Mouse (Mus musculus): ENCODE measurements around the gene Disp2. TPM values are rescaled to one million over a fixed set of nuclear protein-coding genes. Genes with fewer than 3 reads are reported as not detected.

Gene Disp2
- total and polyA plus RNA-seq, 3 experiments: 0.15 to 0.43 TPM; not detected in 1

DNA sequence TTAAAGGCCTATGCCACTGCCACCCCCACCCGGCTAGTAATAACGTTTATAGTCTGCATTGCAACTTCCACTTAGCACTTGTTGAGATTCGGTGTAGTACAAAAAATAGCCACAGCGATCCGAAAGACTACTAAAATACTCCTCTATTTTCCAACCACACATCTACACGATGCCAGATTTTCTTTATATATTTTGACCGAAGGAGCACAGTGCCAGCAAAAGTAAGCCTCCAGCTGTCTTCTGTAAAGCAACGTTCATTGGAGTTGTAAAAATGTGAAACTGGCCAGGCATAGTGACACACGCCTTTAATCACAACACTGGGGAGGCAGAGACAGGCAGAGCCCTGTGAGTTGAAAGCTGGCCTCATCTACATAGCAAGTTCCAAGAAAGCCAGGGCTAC lies 38.3 kb upstream of the Disp2 start:
- Histone ChIP-seq H3K27me3 (ENCODE audit: control insufficient read depth in 1 of 2, insufficient read depth in 2 of 2, low read length in 2 of 2) (no peaks in the 10 kb centered on the region), H3K27ac (ENCODE audit: control insufficient read depth, low read depth, low read length) (no peak overlapping the region), H3K9me3 (replicated peaks; ENCODE audit: insufficient read depth, low read length) (no peaks in the 10 kb centered on the region), H3K79me2 (ENCODE audit: control insufficient read depth, insufficient read depth, low read length, poor library complexity) (peaks cover 6% of the 10 kb centered on the region), H3K4me3 (ENCODE audit: control insufficient read depth in 1 of 2, insufficient read depth in 1 of 2, low read depth in 2 of 2, low read length in 2 of 2) (no peak overlapping the region), H3K36me3 (ENCODE audit: control insufficient read depth in 1 of 2, insufficient read depth in 2 of 2, low read length in 2 of 2) (peaks cover 0 to 5% of the 10 kb centered on the region in 2 experiments; a peak in 2 of 4 replicates), H3K4me1 (ENCODE audit: control insufficient read depth in 1 of 2, insufficient read depth in 2 of 2, low read length in 2 of 2) (peaks cover 4 to 12% of the 10 kb centered on the region in 2 experiments), H3K9ac (ENCODE audit: control insufficient read depth, low read depth, low read length, poor library complexity, severe bottlenecking) (no peak overlapping the region)
- TF ChIP-seq MYB (IDR thresholded peaks at IDR 0.05; ENCODE audit: low read depth, low read length) (no peak), MAZ (IDR thresholded peaks at IDR 0.05; ENCODE audit: low read depth, low read length) (no peak), ELF1 (IDR thresholded peaks at IDR 0.05; ENCODE audit: low read depth, low read length) (no peak), UBTF (IDR thresholded peaks at IDR 0.05; ENCODE audit: borderline replicate concordance, insufficient read depth, low read depth, low read length) (no peak), CTCF (IDR thresholded peaks at IDR 0.05 in 2 of 3, conservative IDR thresholded peaks at IDR 0.05 in 1 of 3; ENCODE audit: control insufficient read depth in 1 of 3, insufficient read depth in 1 of 3, low read depth in 2 of 3, low read length in 3 of 3, poor library complexity in 1 of 3, severe bottlenecking in 1 of 3) (no peak), CHD2 (IDR thresholded peaks at IDR 0.05; ENCODE audit: low read length) (no peak), RCOR1 (IDR thresholded peaks at IDR 0.05; ENCODE audit: low read depth, low read length) (no peak)
- DNase-seq (ENCODE audit: low read depth, low spot score): no peak

DNA sequence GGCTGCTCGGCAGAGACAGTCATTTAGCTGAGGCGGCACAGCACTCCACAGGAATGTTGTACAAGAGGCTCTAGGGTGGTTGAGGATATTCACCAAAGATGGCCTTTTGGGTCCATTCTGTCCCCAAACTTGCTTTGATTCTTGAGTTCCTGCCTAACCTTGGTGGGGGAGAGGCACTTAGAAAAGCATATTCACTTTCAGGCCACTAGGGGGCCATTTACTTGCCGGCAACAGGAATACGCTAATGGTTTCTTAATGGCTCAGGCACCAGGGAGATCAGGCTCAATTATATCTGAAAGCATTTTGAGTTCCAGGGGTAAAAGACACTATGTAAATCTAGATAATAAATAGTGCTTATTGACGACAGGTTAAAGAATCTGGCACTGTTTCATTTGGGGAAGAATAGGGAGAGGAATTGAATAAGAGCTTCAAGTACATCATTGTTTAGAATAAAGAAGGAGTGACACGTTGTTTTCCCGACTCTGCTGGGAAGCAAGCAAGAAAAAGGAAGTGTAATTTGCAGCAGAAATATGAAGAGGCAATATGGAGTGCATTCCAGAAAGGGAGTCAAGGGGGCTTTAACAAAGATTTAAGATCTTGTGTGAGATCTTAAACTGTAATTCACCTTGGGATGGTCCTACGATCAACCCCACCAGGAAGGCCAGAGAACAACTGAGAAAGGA lies 36.1 kb upstream of the Disp2 start:
- H3K36me3 ChIP-seq (ENCODE audit: control insufficient read depth in 1 of 2, insufficient read depth in 2 of 2, low read length in 2 of 2): peaks cover under 1 to 15% of the 10 kb centered on the region in 2 experiments; a peak in 3 of 4 replicates
- H3K79me2 ChIP-seq (ENCODE audit: control insufficient read depth, insufficient read depth, low read length, poor library complexity): peaks cover 25% of the 10 kb centered on the region
- H3K4me1 ChIP-seq (ENCODE audit: control insufficient read depth in 1 of 2, insufficient read depth in 2 of 2, low read length in 2 of 2): peaks cover 4 to 16% of the 10 kb centered on the region in 2 experiments
- no peak overlapping the region for H3K9ac ChIP-seq (ENCODE audit: control insufficient read depth, low read depth, low read length, poor library complexity, severe bottlenecking)
- no peaks in the 10 kb centered on the region for H3K9me3 ChIP-seq (replicated peaks; ENCODE audit: insufficient read depth, low read length)
- peak; percentile 85 for DNase-seq (ENCODE audit: low read depth, low spot score)
- no peak overlapping the region for H3K27ac ChIP-seq (ENCODE audit: control insufficient read depth, low read depth, low read length)
- H3K4me3 ChIP-seq (ENCODE audit: control insufficient read depth in 1 of 2, insufficient read depth in 1 of 2, low read depth in 2 of 2, low read length in 2 of 2): peak overlapping the region in 1 of 2 experiments; percentile 41; a peak in 2 of 4 replicates
- H3K27me3 ChIP-seq (ENCODE audit: control insufficient read depth in 1 of 2, insufficient read depth in 2 of 2, low read length in 2 of 2): no peaks in the 10 kb centered on the region
- TF ChIP-seq POLR2AphosphoS2 (IDR thresholded peaks at IDR 0.05; ENCODE audit: low read length) (no peak), TCF12 (IDR thresholded peaks at IDR 0.05; ENCODE audit: low read depth, low read length) (no peak), POLR2A (IDR thresholded peaks at IDR 0.05; ENCODE audit: control insufficient read depth in 1 of 2, insufficient read depth in 1 of 2, low read depth in 1 of 2, low read length in 2 of 2, poor library complexity in 1 of 2) (no peak), POLR2AphosphoS5 (IDR thresholded peaks at IDR 0.05; ENCODE audit: borderline replicate concordance, low read depth, low read length) (no peak), MAX (IDR thresholded peaks at IDR 0.05; ENCODE audit: low read length) (peak; percentile 54), MYB (IDR thresholded peaks at IDR 0.05; ENCODE audit: low read depth, low read length) (no peak), BHLHE40 (IDR thresholded peaks at IDR 0.05; ENCODE audit: borderline replicate concordance, low read depth, low read length) (no peak), TBP (IDR thresholded peaks at IDR 0.05; ENCODE audit: low read depth, low read length) (no peak), MYC (IDR thresholded peaks at IDR 0.05; ENCODE audit: low read depth, low read length) (peak; percentile 65; the same call in 1 of the 2 replicates), UBTF (IDR thresholded peaks at IDR 0.05; ENCODE audit: borderline replicate concordance, insufficient read depth, low read depth, low read length) (no peak), USF1 (IDR thresholded peaks at IDR 0.05; ENCODE audit: low read depth, low read length) (0 out of 2 replicates have a peak, but pooled peaks have one; percentile 4), SMC3 (IDR thresholded peaks at IDR 0.05; ENCODE audit: low read depth, low read length) (peak; percentile 90), RCOR1 (IDR thresholded peaks at IDR 0.05; ENCODE audit: low read depth, low read length) (no peak), MEF2A (IDR thresholded peaks at IDR 0.05; ENCODE audit: extremely low read depth, insufficient replicate concordance, low read depth, low read length, poor library complexity, severe bottlenecking) (no peak), MAFK (IDR thresholded peaks at IDR 0.05; ENCODE audit: borderline replicate concordance, low read depth, low read length) (no peak), HCFC1 (IDR thresholded peaks at IDR 0.05; ENCODE audit: low read depth, low read length) (peak; percentile 43; the same call in 1 of the 2 replicates), TAL1 (IDR thresholded peaks at IDR 0.05; ENCODE audit: low read length) (no peak), ELF1 (IDR thresholded peaks at IDR 0.05; ENCODE audit: low read depth, low read length) (peak; percentile 57; the same call in 1 of the 2 replicates), E2F4 (IDR thresholded peaks at IDR 0.05; ENCODE audit: borderline replicate concordance, low read depth, low read length) (no peak), CHD1 (IDR thresholded peaks at IDR 0.05; ENCODE audit: low read depth, low read length) (no peak), GABPA (IDR thresholded peaks at IDR 0.05; ENCODE audit: low read depth, low read length) (no peak), JUND (IDR thresholded peaks at IDR 0.05; ENCODE audit: low read depth, low read length) (no peak), MXI1 (IDR thresholded peaks at IDR 0.05; ENCODE audit: low read depth, low read length) (peak; percentile 25; the same call in 1 of the 2 replicates), ZC3H11A (IDR thresholded peaks at IDR 0.05; ENCODE audit: low read depth, low read length) (peak; percentile 61), NELFE (IDR thresholded peaks at IDR 0.05; ENCODE audit: low read depth, low read length) (no peak), ZNF384 (IDR thresholded peaks at IDR 0.05; ENCODE audit: low read depth, low read length) (no peak), NRF1 (IDR thresholded peaks at IDR 0.05; ENCODE audit: insufficient read depth, low read depth, low read length, poor library complexity, severe bottlenecking) (no peak)

Measured in MEL (cell line).